Mouse (Mus musculus) liver, adult 2 months (tissue): ENCODE results near the gene Rap1a.

Experiments used
- CTCF ChIP-seq: fragments of 200-500 bp; IDR thresholded peaks from 2 replicates; pipeline ENCODE4 v1.5.1; 2011; ENCODE audit warnings: low read depth, low read length, control low read depth
- POLR2A ChIP-seq: fragments of 200-500 bp; IDR thresholded peaks from 2 replicates; pipeline ENCODE4 v1.6.1; 2011; ENCODE audit warnings: low read length, control low read depth; ENCODE audit not compliant: insufficient read depth; ENCODE audit errors: extremely low read depth

GRCm38 (mm10) chr3:105697148-105697441 is 104.0 kb downstream of the Rap1a start:
- TF ChIP-seq CTCF (no peak), POLR2A (no peak)
